Mouse (Mus musculus) spleen, adult 2 months (tissue): Measurements from ENCODE around the gene Clnk.

ENCODE experiments used
- CTCF ChIP-seq: fragments of 200-500 bp; IDR thresholded peaks from 2 replicates; pipeline ENCODE4 v1.5.1; 2011; ENCODE audit warnings: mild to moderate bottlenecking, inconsistent platforms; ENCODE audit not compliant: insufficient read depth, insufficient read length, insufficient replicate concordance; ENCODE audit errors: extremely low read depth
- POLR2A ChIP-seq: fragments of 200-500 bp; IDR thresholded peaks from 2 replicates; pipeline ENCODE4 v1.6.1; 2011; ENCODE audit warnings: low read depth, low read length, inconsistent platforms

GRCm38 (mm10) chr5:38879989-38880706 is 3.5 kb upstream of the Clnk start:
- no peak for TF ChIP-seq POLR2A
- TF ChIP-seq CTCF = no peak
